Mouse (Mus musculus): ENCODE measurements around the gene Gbf1. TPM values are rescaled to one million over a fixed set of nuclear protein-coding genes. Genes with fewer than 3 reads are reported as not detected.
"Not testable (repeated sequence)": the region's sequence is repeated elsewhere in the genome, so short reads cannot be mapped to it uniquely, and the experiment has no call there.

The Gbf1 gene
- polyA plus RNA-seq, 1 experiment from 2014 or later, result 60.4 TPM

GRCm38 (mm10) chr19:46136639-46137580 is 15.4 kb upstream of the Gbf1 start:
- H3K27me3 ChIP-seq (replicated peaks; ENCODE audit: control insufficient read depth, insufficient read depth, low read length), result peaks cover 71% of the 10 kb centered on the region
- no peak overlapping the region for H3K27ac ChIP-seq (replicated peaks; ENCODE audit: low read depth, low read length)
- WGBS, result 3% methylated on average over 25 of the region's 49 CpGs
- 0 out of 2 replicates have a peak overlapping the region, but pooled peaks have one; percentile 57 for H3K9ac ChIP-seq (ENCODE audit: low read depth, low read length)
- peak overlapping the region; percentile 99 for H3K4me2 ChIP-seq (ENCODE audit: low read depth, low read length)
- no peaks in the 10 kb centered on the region for H3K36me3 ChIP-seq (ENCODE audit: control insufficient read depth, insufficient read depth, low read length)
- H3K4me1 ChIP-seq (ENCODE audit: control insufficient read depth, insufficient read depth, low read length), result peaks cover 11% of the 10 kb centered on the region
- ATAC-seq (ENCODE audit: low read depth) (peak; percentile 20; the same call in 1 of the 2 replicates), DNase-seq (ENCODE audit: low spot score) (peak; percentile 43)
- H3K4me3 ChIP-seq (ENCODE audit: low read depth, low read length), result peak overlapping the region; percentile 53
- H3K9me3 ChIP-seq (ENCODE audit: control insufficient read depth, low read length), result no peaks in the 10 kb centered on the region

GRCm38 (mm10) chr19:46140324-46140723 is 12.0 kb upstream of the Gbf1 start:
- Histone ChIP-seq H3K9ac (ENCODE audit: low read depth, low read length) (no peak overlapping the region), H3K4me2 (ENCODE audit: low read depth, low read length) (no peak overlapping the region; the same call in 1 of the 2 replicates), H3K27ac (replicated peaks; ENCODE audit: low read depth, low read length) (no peak overlapping the region), H3K4me3 (ENCODE audit: low read depth, low read length) (no peak overlapping the region), H3K9me3 (ENCODE audit: control insufficient read depth, low read length) (no peaks in the 10 kb centered on the region), H3K27me3 (replicated peaks; ENCODE audit: control insufficient read depth, insufficient read depth, low read length) (peaks cover 67% of the 10 kb centered on the region), H3K4me1 (ENCODE audit: control insufficient read depth, insufficient read depth, low read length) (peaks cover 9% of the 10 kb centered on the region), H3K36me3 (ENCODE audit: control insufficient read depth, insufficient read depth, low read length) (no peaks in the 10 kb centered on the region)
- DNase-seq (ENCODE audit: low spot score) (no peak), ATAC-seq (ENCODE audit: low read depth) (no peak)
- WGBS, result 69% methylated on average over 2 of the region's 2 CpGs

GRCm38 (mm10) chr19:46141091-46141490 is 11.2 kb upstream of the Gbf1 start:
- peak; percentile 85 for ATAC-seq (ENCODE audit: low read depth)

GRCm38 (mm10) chr19:46147511-46148371 is 4.6 kb upstream of the Gbf1 start, which contains the start of gene Pitx3:
Pitx3 (minus strand) TSS chr19:46148326.
- Histone ChIP-seq H3K4me3 (ENCODE audit: low read depth, low read length) (peak within 1 kb of the TSS; percentile 59), H3K36me3 (ENCODE audit: control insufficient read depth, insufficient read depth, low read length) (no peaks in the 10 kb centered on the region), H3K27me3 (replicated peaks; ENCODE audit: control insufficient read depth, insufficient read depth, low read length) (peaks cover 73% of the 10 kb centered on the region), H3K27ac (replicated peaks; ENCODE audit: low read depth, low read length) (0 out of 2 replicates have a peak within 1 kb of the TSS, but pooled peaks have one; percentile 25), H3K4me1 (ENCODE audit: control insufficient read depth, insufficient read depth, low read length) (peaks cover 8% of the 10 kb centered on the region; the same call in 1 of the 2 replicates), H3K9ac (ENCODE audit: low read depth, low read length) (peak within 1 kb of the TSS; percentile 52), H3K9me3 (ENCODE audit: control insufficient read depth, low read length) (no peaks in the 10 kb centered on the region), H3K4me2 (ENCODE audit: low read depth, low read length) (peak within 1 kb of the TSS; percentile 98)
- WGBS, result 1% methylated on average over 46 of the region's 47 CpGs
- DNase-seq (ENCODE audit: low spot score), result no peak
- ATAC-seq (ENCODE audit: low read depth), result no peak

More at GRCm38 (mm10) chr19:46141091-46141490, 11.2 kb upstream of the Gbf1 start:
- no peak overlapping the region; the same call in 1 of the 2 replicates for H3K4me2 ChIP-seq (ENCODE audit: low read depth, low read length)
- H3K9ac ChIP-seq (ENCODE audit: low read depth, low read length), result no peak overlapping the region
- H3K9me3 ChIP-seq (ENCODE audit: control insufficient read depth, low read length), result no peaks in the 10 kb centered on the region
- H3K4me1 ChIP-seq (ENCODE audit: control insufficient read depth, insufficient read depth, low read length), result peaks cover 9% of the 10 kb centered on the region
- no peak overlapping the region for H3K27ac ChIP-seq (replicated peaks; ENCODE audit: low read depth, low read length)
- H3K36me3 ChIP-seq (ENCODE audit: control insufficient read depth, insufficient read depth, low read length), result no peaks in the 10 kb centered on the region
- peak; percentile 78 for DNase-seq (ENCODE audit: low spot score)
- H3K27me3 ChIP-seq (replicated peaks; ENCODE audit: control insufficient read depth, insufficient read depth, low read length), result peaks cover 67% of the 10 kb centered on the region
- WGBS, result 11% methylated on average over 4 of the region's 6 CpGs
- H3K4me3 ChIP-seq (ENCODE audit: low read depth, low read length), result no peak overlapping the region

GRCm38 (mm10) chr19:46148372-46148760 is 3.9 kb upstream of the Gbf1 start:
- peak overlapping the region; percentile 98 for H3K4me2 ChIP-seq (ENCODE audit: low read depth, low read length)
- ATAC-seq (ENCODE audit: low read depth) (peak; percentile 60), DNase-seq (ENCODE audit: low spot score) (peak; percentile 97)
- peak overlapping the region; percentile 52; the same call in 1 of the 2 replicates for H3K9ac ChIP-seq (ENCODE audit: low read depth, low read length)
- H3K9me3 ChIP-seq (ENCODE audit: control insufficient read depth, low read length), result no peaks in the 10 kb centered on the region
- H3K4me3 ChIP-seq (ENCODE audit: low read depth, low read length), result peak overlapping the region; percentile 59
- H3K27me3 ChIP-seq (replicated peaks; ENCODE audit: control insufficient read depth, insufficient read depth, low read length), result peaks cover 67% of the 10 kb centered on the region
- H3K27ac ChIP-seq (replicated peaks; ENCODE audit: low read depth, low read length), result no peak overlapping the region
- H3K36me3 ChIP-seq (ENCODE audit: control insufficient read depth, insufficient read depth, low read length), result no peaks in the 10 kb centered on the region
- WGBS, result under 1% methylated on average over 20 of the region's 27 CpGs
- peaks cover 11% of the 10 kb centered on the region for H3K4me1 ChIP-seq (ENCODE audit: control insufficient read depth, insufficient read depth, low read length)

GRCm38 (mm10) chr19:46149091-46149490 is 3.2 kb upstream of the Gbf1 start:
- WGBS, result 29% methylated on average over 12 of the region's 12 CpGs
- H3K9me3 ChIP-seq (ENCODE audit: control insufficient read depth, low read length), result no peaks in the 10 kb centered on the region
- DNase-seq (ENCODE audit: low spot score) (no peak), ATAC-seq (ENCODE audit: low read depth) (no peak)
- H3K36me3 ChIP-seq (ENCODE audit: control insufficient read depth, insufficient read depth, low read length), result no peaks in the 10 kb centered on the region
- H3K9ac ChIP-seq (ENCODE audit: low read depth, low read length), result no peak overlapping the region
- H3K27ac ChIP-seq (replicated peaks; ENCODE audit: low read depth, low read length), result 0 out of 2 replicates have a peak overlapping the region, but pooled peaks have one; percentile 15
- H3K27me3 ChIP-seq (replicated peaks; ENCODE audit: control insufficient read depth, insufficient read depth, low read length), result peaks cover 65% of the 10 kb centered on the region
- H3K4me1 ChIP-seq (ENCODE audit: control insufficient read depth, insufficient read depth, low read length), result peaks cover 19% of the 10 kb centered on the region
- peak overlapping the region; percentile 98 for H3K4me2 ChIP-seq (ENCODE audit: low read depth, low read length)
- H3K4me3 ChIP-seq (ENCODE audit: low read depth, low read length), result peak overlapping the region; percentile 59

GRCm38 (mm10) chr19:46165950-46166349 is 13.6 kb downstream of the Gbf1 start:
- Histone ChIP-seq H3K27ac (replicated peaks; ENCODE audit: low read depth, low read length) (no peak overlapping the region), H3K4me3 (ENCODE audit: low read depth, low read length) (no peak overlapping the region), H3K27me3 (replicated peaks; ENCODE audit: control insufficient read depth, insufficient read depth, low read length) (no peaks in the 10 kb centered on the region), H3K9me3 (ENCODE audit: control insufficient read depth, low read length) (no peaks in the 10 kb centered on the region), H3K36me3 (ENCODE audit: control insufficient read depth, insufficient read depth, low read length) (peaks cover 51% of the 10 kb centered on the region), H3K4me2 (ENCODE audit: low read depth, low read length) (no peak overlapping the region), H3K9ac (ENCODE audit: low read depth, low read length) (no peak overlapping the region), H3K4me1 (ENCODE audit: control insufficient read depth, insufficient read depth, low read length) (no peaks in the 10 kb centered on the region)
- WGBS, result 96% methylated on average over 3 of the region's 3 CpGs
- ATAC-seq (ENCODE audit: low read depth) (no peak), DNase-seq (ENCODE audit: low spot score) (no peak)

GRCm38 (mm10) chr19:46167169-46167568 is 14.9 kb downstream of the Gbf1 start:
- H3K27ac ChIP-seq (replicated peaks; ENCODE audit: low read depth, low read length); H3K9ac ChIP-seq (ENCODE audit: low read depth, low read length); H3K9me3 ChIP-seq (ENCODE audit: control insufficient read depth, low read length); ATAC-seq (ENCODE audit: low read depth); H3K4me2 ChIP-seq (ENCODE audit: low read depth, low read length); H3K27me3 ChIP-seq (replicated peaks; ENCODE audit: control insufficient read depth, insufficient read depth, low read length); DNase-seq (ENCODE audit: low spot score); H3K4me3 ChIP-seq (ENCODE audit: low read depth, low read length); H3K4me1 ChIP-seq (ENCODE audit: control insufficient read depth, insufficient read depth, low read length): not testable (repeated sequence)
- peaks cover 62% of the 10 kb centered on the region for H3K36me3 ChIP-seq (ENCODE audit: control insufficient read depth, insufficient read depth, low read length)
- 60% methylated on average over 2 of the region's 2 CpGs for WGBS
